Mouse (Mus musculus): ENCODE measurements around the gene Fam19a3.
"Not testable (repeated sequence)": the region's sequence is repeated elsewhere in the genome, so short reads cannot be mapped to it uniquely, and the experiment has no call there.

The Fam19a3 gene

GRCm38 (mm10) chr3:104767141-104767540, 14.5 kb downstream of the Fam19a3 start:
- in situ Hi-C loops (cut with MboI, MseI), result no loop called here

DNA sequence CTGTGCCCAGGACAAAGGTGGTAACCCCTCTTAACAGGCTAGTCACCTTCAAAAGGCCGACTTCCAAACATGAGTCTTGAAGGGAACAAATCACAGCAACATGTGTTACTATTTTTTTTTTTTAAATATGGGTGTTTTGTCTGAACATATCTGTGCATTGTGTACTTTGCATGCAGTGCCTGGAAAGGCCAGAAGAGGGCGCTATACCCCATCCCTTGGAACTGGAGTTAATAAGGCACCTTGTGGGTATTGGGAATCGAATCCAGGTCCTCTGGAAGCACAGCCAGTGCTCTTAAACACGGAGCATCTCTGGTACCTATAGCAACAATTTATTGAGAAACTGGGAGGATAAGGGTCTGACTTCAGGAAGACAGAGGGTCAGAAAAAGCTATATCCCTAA, 16.6 kb downstream of the Fam19a3 start:
- in situ Hi-C loops (cut with MboI, MseI), result no loop called here

- in situ Hi-C loops (cut with MboI, MseI), result not testable (repeated sequence)
These were observed 19.4 kb downstream of the Fam19a3 start for GRCm38 (mm10) chr3:104762103-104762863.

GRCm38 (mm10) chr3:104758869-104759268, 22.8 kb downstream of the Fam19a3 start:
- in situ Hi-C loops (cut with MboI, MseI), result no loop called here

- in situ Hi-C loops (cut with MboI, MseI), result no loop called here
These were observed 23.2 kb downstream of the Fam19a3 start for GRCm38 (mm10) chr3:104758406-104758805.

DNA sequence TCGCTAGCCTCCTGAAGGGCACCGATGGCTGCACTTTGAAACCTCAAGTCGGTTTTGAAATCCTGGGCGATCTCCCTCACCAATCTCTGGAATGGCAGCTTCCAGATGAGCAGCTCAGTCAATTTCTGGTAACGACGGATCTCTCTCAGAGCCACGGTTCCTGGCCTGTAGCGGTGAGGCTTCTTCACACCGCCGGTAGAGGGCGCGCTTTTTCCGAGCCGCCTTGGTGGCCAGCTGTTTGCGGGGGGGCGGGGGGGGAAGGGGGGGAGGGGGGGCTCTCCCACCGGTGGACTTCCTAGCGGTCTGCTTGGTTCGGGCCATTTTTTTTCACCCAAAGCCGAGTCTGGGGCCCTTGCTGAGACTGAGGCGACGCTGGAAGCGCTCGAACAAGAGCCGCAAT, 28.8 kb downstream of the Fam19a3 start:
- in situ Hi-C loops (cut with MboI, MseI), result not testable (repeated sequence)

DNA sequence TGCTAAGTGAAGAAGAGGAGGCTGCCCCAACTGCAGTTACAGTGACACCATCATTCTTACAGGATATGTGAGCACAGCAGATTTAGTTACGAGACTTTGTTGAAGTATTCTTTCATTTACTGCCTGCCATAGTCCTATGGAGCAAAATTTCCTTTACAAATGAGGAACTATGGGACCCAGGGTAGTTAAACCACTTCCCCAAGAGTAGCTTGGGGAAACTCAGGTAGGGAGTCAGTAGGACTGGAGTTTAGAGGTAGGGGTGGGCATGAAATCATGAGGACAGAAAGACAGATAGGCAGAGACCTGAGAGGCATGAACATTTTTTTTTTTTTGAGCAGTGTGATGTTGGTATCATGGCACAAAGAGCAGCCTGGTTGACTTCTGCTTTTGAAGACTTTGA, 37.8 kb downstream of the Fam19a3 start:
- in situ Hi-C loops (cut with MboI, MseI), result no loop called here

- in situ Hi-C loops (cut with MboI, MseI), result no loop called here
These were observed 38.5 kb downstream of the Fam19a3 start for GRCm38 (mm10) chr3:104743161-104743560.

GRCm38 (mm10) chr3:104741954-104742353, 39.7 kb downstream of the Fam19a3 start:
- in situ Hi-C loops (cut with MboI, MseI), result no loop called here

DNA sequence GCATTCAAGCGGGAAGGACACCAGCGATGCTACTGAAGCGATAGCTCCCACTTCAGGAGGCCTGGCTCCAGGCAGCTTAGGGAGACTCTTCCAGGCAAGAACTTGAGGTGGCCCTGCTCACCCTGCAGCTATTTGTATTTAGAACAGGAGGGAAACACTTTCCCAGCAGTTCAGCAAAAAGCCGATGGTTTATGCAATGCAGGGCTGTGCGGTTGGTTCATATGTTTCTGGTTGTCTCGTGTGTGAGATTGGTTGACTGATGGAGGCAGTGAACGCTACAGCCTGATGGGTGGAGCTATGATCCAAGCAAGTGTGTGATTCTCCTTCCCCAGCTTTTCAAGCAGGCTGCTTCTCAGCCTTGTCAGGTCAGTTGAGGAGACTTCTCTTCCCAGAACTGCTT, 47.0 kb downstream of the Fam19a3 start:
- in situ Hi-C loops (cut with MboI, MseI), result no loop called here

DNA sequence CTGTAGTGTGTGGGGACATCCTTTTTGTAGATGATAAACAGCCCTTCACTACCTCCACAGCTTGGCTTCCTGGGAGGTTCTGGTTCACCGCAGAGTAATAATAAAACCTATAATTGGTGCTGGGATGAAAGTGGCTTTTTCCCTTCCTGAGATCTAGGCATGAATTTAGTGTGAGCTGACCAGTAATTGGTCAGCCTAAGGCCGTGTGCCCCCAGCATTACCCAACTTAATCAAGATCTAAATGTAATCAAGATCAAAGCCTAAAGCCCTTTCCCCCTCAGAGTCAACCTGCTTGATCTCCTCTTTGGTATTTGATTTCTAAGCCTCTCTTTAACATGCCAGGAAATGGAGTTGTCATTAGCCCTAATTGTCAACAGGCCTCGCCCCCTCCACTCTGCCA, 48.7 kb downstream of the Fam19a3 start:
- in situ Hi-C loops (cut with MboI, MseI), result no loop called here

- in situ Hi-C loops (cut with MboI, MseI), result no loop called here
These were observed 52.3 kb downstream of the Fam19a3 start for GRCm38 (mm10) chr3:104729270-104729839.

All from regulatory T cell (primary cell).